ENCODE assay signal across 9 mouse cellular contexts in the genomic region with DNA sequence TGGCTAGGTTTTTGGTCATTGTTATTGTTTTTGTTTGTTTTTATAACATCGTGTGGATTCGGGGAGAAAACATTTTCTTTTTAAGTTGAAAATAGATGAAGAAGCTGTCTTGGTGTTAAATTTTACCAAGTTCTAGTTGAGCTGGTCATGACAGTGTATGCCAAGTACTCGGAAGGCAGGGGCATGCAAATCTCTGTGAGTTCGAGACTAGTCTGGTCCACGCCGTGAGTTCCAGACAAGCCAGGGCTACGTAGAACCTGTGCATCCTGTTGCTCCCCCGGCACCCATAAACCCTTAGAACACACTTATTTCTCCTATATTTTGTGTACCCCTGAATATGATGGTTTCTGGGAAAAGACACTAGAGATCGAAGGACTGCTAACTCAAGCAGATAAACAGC. TPM values are rescaled to one million over a fixed set of nuclear protein-coding genes. Genes with fewer than 3 reads are reported as not detected.
DNase-seq lines count a peak whose midpoint lies in the region; ATAC-seq and TF ChIP-seq lines count a peak whose summit lies in the region.
"Had no signal": no experiment of that assay in that cellular context is flagged by ENCODE, and none has a peak within 500 bp of the region (broad histone marks: within the 10 kb centered on the region; RNA-seq: fewer than 3 reads in every experiment).

No protein-coding gene starts in this region.

- H3K4me3 ChIP-seq in lung, embryonic 16.5 days (ENCODE audit: low read length): peak overlapping the region; percentile 90
- H3K4me3 ChIP-seq in embryonic fibroblast, embryonic 13.5 days (ENCODE audit: insufficient read depth, low read length): peak overlapping the region; percentile 77
- H3K4me3 ChIP-seq in limb, embryonic 12.5 days (replicated peaks): peak overlapping the region; percentile 80
- peak overlapping the region; percentile 86 for H3K4me3 ChIP-seq in neural tube, embryonic 15.5 days (replicated peaks)

- H3K9me3 ChIP-seq in lung, embryonic 16.5 days (ENCODE audit: control insufficient read depth, low read length): no peaks in the 10 kb centered on the region
- H3K9me3 ChIP-seq in limb, embryonic 12.5 days: no peaks in the 10 kb centered on the region
- H3K9me3 ChIP-seq in neural tube, embryonic 15.5 days (replicated peaks): no peaks in the 10 kb centered on the region

- no peak for DNase-seq in lung, adult 18-20 months
- DNase-seq in cerebellum, adult 8-10 months: no peak
- DNase-seq in thymus, postnatal 10 days (ENCODE audit: low spot score in 2 of 2): no peak
- DNase-seq in layer of hippocampus, adult 8-10 months (ENCODE audit: low spot score in 2 of 2): no peak

- H3K4me2 ChIP-seq in lung, embryonic 16.5 days (ENCODE audit: low read depth, low read length): peak overlapping the region; percentile 86
- peak overlapping the region; percentile 78 for H3K4me2 ChIP-seq in limb, embryonic 12.5 days
- H3K4me2 ChIP-seq in neural tube, embryonic 15.5 days: peak overlapping the region; percentile 99

- peak overlapping the region; percentile 91 for H3K9ac ChIP-seq in lung, embryonic 16.5 days (ENCODE audit: low read length)
- H3K9ac ChIP-seq in limb, embryonic 12.5 days (replicated peaks): peak overlapping the region; percentile 73
- no peak overlapping the region for H3K9ac ChIP-seq in neural tube, embryonic 15.5 days (replicated peaks)

- peaks cover 11% of the 10 kb centered on the region for H3K36me3 ChIP-seq in lung, embryonic 16.5 days (ENCODE audit: control insufficient read depth, insufficient read depth, low read length)
- peaks cover 39% of the 10 kb centered on the region for H3K36me3 ChIP-seq in limb, embryonic 12.5 days
- H3K36me3 ChIP-seq in neural tube, embryonic 15.5 days: no peaks in the 10 kb centered on the region

- no peaks in the 10 kb centered on the region; the same call in 1 of the 2 replicates for H3K27me3 ChIP-seq in lung, embryonic 16.5 days (ENCODE audit: control insufficient read depth, insufficient read depth, low read depth, low read length)
- no peaks in the 10 kb centered on the region for H3K27me3 ChIP-seq in limb, embryonic 12.5 days
- H3K27me3 ChIP-seq in neural tube, embryonic 15.5 days (replicated peaks): no peaks in the 10 kb centered on the region

- no peak for TF ChIP-seq POLR2A in embryonic fibroblast, embryonic 13.5 days (IDR thresholded peaks at IDR 0.05; ENCODE audit: low read depth, low read length)

- 53% methylated on average over 9 of the region's 9 CpGs for WGBS in lung, embryonic 16.5 days
- 57% methylated on average over 9 of the region's 9 CpGs for WGBS in limb, embryonic 12.5 days
- WGBS in neural tube, embryonic 15.5 days: 60% methylated on average over 9 of the region's 9 CpGs

- no peak for ATAC-seq in lung, embryonic 16.5 days (ENCODE audit: low read depth)
- ATAC-seq in limb, embryonic 12.5 days (ENCODE audit: insufficient number of reproducible peaks, insufficient read depth, low FRiP score, low TSS enrichment, low read depth): no peak
- no peak for ATAC-seq in neural tube, embryonic 15.5 days (ENCODE audit: low FRiP score)

- no peak for TF ChIP-seq CTCF in embryonic fibroblast, embryonic 13.5 days (IDR thresholded peaks at IDR 0.05; ENCODE audit: borderline replicate concordance, insufficient read depth, low read length)

- H3K4me1 ChIP-seq in lung, embryonic 16.5 days (replicated peaks; ENCODE audit: control insufficient read depth, insufficient read depth, low read length): peaks cover 13% of the 10 kb centered on the region
- no peaks in the 10 kb centered on the region for H3K4me1 ChIP-seq in embryonic fibroblast, embryonic 13.5 days (ENCODE audit: control insufficient read depth, insufficient read depth, low read length)
- peaks cover 12% of the 10 kb centered on the region for H3K4me1 ChIP-seq in limb, embryonic 12.5 days (replicated peaks)
- H3K4me1 ChIP-seq in neural tube, embryonic 15.5 days: peaks cover 21% of the 10 kb centered on the region

- no peak overlapping the region for H3K27ac ChIP-seq in lung, embryonic 16.5 days (ENCODE audit: low read length)
- H3K27ac ChIP-seq in embryonic fibroblast, embryonic 13.5 days (ENCODE audit: insufficient read depth, low read length): no peak overlapping the region
- no peak overlapping the region for H3K27ac ChIP-seq in limb, embryonic 12.5 days
- no peak overlapping the region for H3K27ac ChIP-seq in neural tube, embryonic 15.5 days (replicated peaks)

RNA-seq across cellular contexts. Expression of a gene that starts 0.9 kb away (rescaled TPM):
- polyA plus RNA-seq in lung, embryonic 16.5 days (2015; fragmentation: Nextera tagmentation; extraction: Ambion mirVana): 23.9 and 24.0 TPM in 2 replicates
- 5.7 and 11.7 TPM in 2 replicates for polyA plus RNA-seq in embryonic fibroblast, embryonic 13.5 days (2011; ENCODE audit: insufficient read length, low read depth, missing spikeins)
- polyA plus RNA-seq in limb, embryonic 12.5 days (2016; fragmentation: Nextera tagmentation; extraction: Ambion mirVana): 31.3 and 33.2 TPM in 2 replicates
- 4.6 and 7.6 TPM in 2 replicates for polyA plus RNA-seq in neural tube, embryonic 15.5 days (2015; fragmentation: Nextera tagmentation; extraction: Ambion mirVana)
- 1 to 10 TPM in 2 of 4 experiments, under 1 TPM in 2; 0.29 to 1.5 (median 0.89) TPM for total RNA-seq in layer of hippocampus, adult 8-10 months (2022)

RNA-seq across cellular contexts. Expression of a gene that starts 1.0 kb away (rescaled TPM):
- 15.6 and 17.1 TPM in 2 replicates for polyA plus RNA-seq in lung, embryonic 16.5 days (2015; fragmentation: Nextera tagmentation; extraction: Ambion mirVana)
- polyA plus RNA-seq in embryonic fibroblast, embryonic 13.5 days (2011; ENCODE audit: insufficient read length, low read depth, missing spikeins): 11.3 and 19.0 TPM in 2 replicates
- 16.2 TPM in 2 replicates for polyA plus RNA-seq in limb, embryonic 12.5 days (2016; fragmentation: Nextera tagmentation; extraction: Ambion mirVana)
- 14.4 and 16.0 TPM in 2 replicates for polyA plus RNA-seq in neural tube, embryonic 15.5 days (2015; fragmentation: Nextera tagmentation; extraction: Ambion mirVana)
- total RNA-seq in layer of hippocampus, adult 8-10 months (2022): 10 to 100 TPM; 33.7 to 56.3 (median 49.8) TPM

RNA-seq across cellular contexts. Expression of a gene that starts 27.3 kb away (rescaled TPM):
- not detected in 2 replicates for polyA plus RNA-seq in lung, embryonic 16.5 days (2015; fragmentation: Nextera tagmentation; extraction: Ambion mirVana)
- polyA plus RNA-seq in embryonic fibroblast, embryonic 13.5 days (2011; ENCODE audit: insufficient read length, low read depth, missing spikeins): not detected in 2 replicates
- 0.59 TPM in 1 of 2 replicates, not detected in the other for polyA plus RNA-seq in limb, embryonic 12.5 days (2016; fragmentation: Nextera tagmentation; extraction: Ambion mirVana)
- not detected in 2 replicates for polyA plus RNA-seq in neural tube, embryonic 15.5 days (2015; fragmentation: Nextera tagmentation; extraction: Ambion mirVana)
- total RNA-seq in layer of hippocampus, adult 8-10 months (2022): not detected
- total RNA-seq: layer of hippocampus, postnatal 14 days had no signal

RNA-seq across cellular contexts. Expression of a gene that starts 33.9 kb away (rescaled TPM):
- 5.2 and 6.4 TPM in 2 replicates for polyA plus RNA-seq in lung, embryonic 16.5 days (2015; fragmentation: Nextera tagmentation; extraction: Ambion mirVana)
- polyA plus RNA-seq in embryonic fibroblast, embryonic 13.5 days (2011; ENCODE audit: insufficient read length, low read depth, missing spikeins): not detected in 2 replicates
- polyA plus RNA-seq in limb, embryonic 12.5 days (2016; fragmentation: Nextera tagmentation; extraction: Ambion mirVana): 11.0 and 12.2 TPM in 2 replicates
- 3.5 and 3.6 TPM in 2 replicates for polyA plus RNA-seq in neural tube, embryonic 15.5 days (2015; fragmentation: Nextera tagmentation; extraction: Ambion mirVana)
- 1 to 10 TPM in 3 of 4 experiments, not detected in 1; 1.6 to 3.9 (median 3.7) TPM for total RNA-seq in layer of hippocampus, adult 8-10 months (2022)
- total RNA-seq: layer of hippocampus, postnatal 14 days had no signal

RNA-seq across cellular contexts. Expression of a gene that starts 37.7 kb away (rescaled TPM):
- polyA plus RNA-seq in lung, embryonic 16.5 days (2015; fragmentation: Nextera tagmentation; extraction: Ambion mirVana): 3.6 and 4.6 TPM in 2 replicates
- 7.5 and 9.4 TPM in 2 replicates for polyA plus RNA-seq in embryonic fibroblast, embryonic 13.5 days (2011; ENCODE audit: insufficient read length, low read depth, missing spikeins)
- polyA plus RNA-seq in limb, embryonic 12.5 days (2016; fragmentation: Nextera tagmentation; extraction: Ambion mirVana): 7.3 and 8.4 TPM in 2 replicates
- polyA plus RNA-seq in neural tube, embryonic 15.5 days (2015; fragmentation: Nextera tagmentation; extraction: Ambion mirVana): 7.5 and 8.1 TPM in 2 replicates
- total RNA-seq in layer of hippocampus, adult 8-10 months (2022): 10 to 100 TPM; 16.8 to 20.0 (median 18.8) TPM
